Mouse (Mus musculus) testis, adult 2 months (tissue): ENCODE measurements around the gene Cpsf6.

ENCODE experiments used
- CTCF ChIP-seq: fragments of 200-500 bp; IDR thresholded peaks from 2 replicates; pipeline ENCODE4 v1.5.1; 2012; ENCODE audit warnings: low read depth, mild to moderate bottlenecking, inconsistent platforms, low read length, moderate library complexity; ENCODE audit not compliant: control insufficient read depth, insufficient read depth, insufficient replicate concordance
- POLR2A ChIP-seq: fragments of 200-500 bp; IDR thresholded peaks from 2 replicates; pipeline ENCODE4 v1.6.1; 2012; ENCODE audit warnings: low read depth, mild to moderate bottlenecking, inconsistent platforms, low read length, moderate library complexity; ENCODE audit not compliant: control insufficient read depth

- TF ChIP-seq POLR2A (no peak), CTCF (no peak)
These were observed 16.0 kb upstream of the Cpsf6 start for GRCm38 (mm10) chr10:117395801-117396200.
